Mouse (Mus musculus) liver, postnatal 0 days (tissue): ENCODE data around the gene Apeh.

Experiments used
- CTCF ChIP-seq: sonication (generic); IDR thresholded peaks from 2 replicates; pipeline ENCODE4 v1.5.1; 2016; ENCODE audit warnings: antibody characterized with exemption, low read depth
- EP300 ChIP-seq: IDR thresholded peaks from 2 replicates; pipeline ENCODE4 v1.6.1; 2016; ENCODE audit warnings: antibody characterized with exemption, low read depth, mild to moderate bottlenecking

DNA sequence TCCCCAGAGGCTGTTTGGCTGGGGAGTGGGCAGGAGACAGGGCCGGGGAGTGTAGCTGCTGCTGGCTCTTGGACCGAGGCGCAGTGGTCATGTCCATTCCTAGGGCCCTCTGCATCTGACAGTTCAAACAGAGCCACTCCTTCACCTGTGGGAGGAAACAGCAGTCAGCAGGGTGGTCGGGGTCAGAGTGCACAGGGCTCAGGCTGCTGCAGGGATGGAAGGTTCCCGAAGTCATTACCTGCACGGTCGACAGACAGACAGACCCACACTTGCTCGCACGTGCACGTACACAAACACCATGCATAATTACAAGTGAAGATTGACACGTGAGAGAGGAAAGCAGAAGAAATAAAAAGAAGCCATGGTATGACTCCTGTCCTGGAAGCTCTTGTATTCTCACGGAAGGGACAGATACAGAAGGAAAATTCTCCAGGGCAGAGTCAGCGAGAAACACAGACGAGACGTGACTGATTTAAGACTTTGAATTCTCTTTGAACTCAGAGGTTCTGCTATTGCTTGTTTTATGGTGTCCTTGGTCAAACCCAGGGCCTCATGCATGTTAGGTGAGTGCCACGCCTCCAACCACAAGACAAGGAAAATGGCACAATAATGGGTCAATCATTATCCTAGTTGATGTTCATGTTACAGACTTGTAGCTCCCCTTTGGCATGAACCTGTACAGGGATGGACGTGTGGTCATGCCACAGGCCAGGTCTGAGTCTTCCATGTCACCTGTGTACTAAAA is 32.2 kb upstream of the Apeh start:
- TF ChIP-seq CTCF (no peak), EP300 (no peak)
